Mouse (Mus musculus) megakaryocyte, embryonic 14.5 days (primary cell): ENCODE measurements around the gene 3110009E18Rik. TPM values are rescaled to one million over a fixed set of nuclear protein-coding genes. Genes with fewer than 3 reads are reported as not detected.

Experiments
- H3K27me3 ChIP-seq: replicated peaks from 2 replicates; pipeline ENCODE3; 2012; ENCODE audit warnings: inconsistent platforms
- H3K36me3 ChIP-seq: replicated peaks from 2 replicates; pipeline ENCODE3; 2012; ENCODE audit warnings: low read length, inconsistent platforms, mixed read lengths
- H3K4me1 ChIP-seq: 2 replicates; pipeline ENCODE4 v1.6.1; 2012; ENCODE audit warnings: inconsistent platforms
- H3K4me3 ChIP-seq: replicated peaks from 2 replicates; pipeline ENCODE3; 2012; ENCODE audit warnings: moderate library complexity, mild to moderate bottlenecking, inconsistent platforms
- H3K9me3 ChIP-seq: 2 replicates; pipeline ENCODE4 v1.6.1; 2012; ENCODE audit warnings: inconsistent platforms
- FLI1 ChIP-seq: IDR thresholded peaks from 2 replicates; pipeline ENCODE4 v1.6.1; 2012; ENCODE audit warnings: low read length, inconsistent platforms, mixed read lengths
- GATA1 ChIP-seq: IDR thresholded peaks from 3 replicates; pipeline ENCODE4 v1.6.1; 2012; ENCODE audit warnings: mixed read lengths, low read length, inconsistent platforms, borderline replicate concordance
- polyA plus RNA-seq: library from polyadenylated mRNA; stranded (reverse); fragments of >175 nt; gene quantifications from 2 replicates; pipeline ENCODE4 v1.2.3, GENCODE M21; 2012; ENCODE audit warnings: low replicate concordance; ENCODE audit not compliant: insufficient read depth

The 3110009E18Rik gene
- polyA plus RNA-seq, 1 experiment: 2.6 TPM

GRCm38 (mm10) chr1:120168016-120168415 lies 47.0 kb downstream of the 3110009E18Rik start:
- no peak for TF ChIP-seq FLI1
- TF ChIP-seq GATA1: no peak
- no peaks in the 10 kb centered on the region for H3K9me3 ChIP-seq
- peaks cover 8% of the 10 kb centered on the region for H3K36me3 ChIP-seq
- H3K4me1 ChIP-seq: no peaks in the 10 kb centered on the region
- no peaks in the 10 kb centered on the region for H3K27me3 ChIP-seq
- H3K4me3 ChIP-seq: no peak overlapping the region

- no peak overlapping the region for H3K4me3 ChIP-seq
Measured at GRCm38 (mm10) chr1:120168674-120169073, 47.7 kb downstream of the 3110009E18Rik start.

GRCm38 (mm10) chr1:120170307-120170706 lies 49.3 kb downstream of the 3110009E18Rik start:
- Histone ChIP-seq H3K27me3 (no peaks in the 10 kb centered on the region), H3K36me3 (peaks cover 3% of the 10 kb centered on the region), H3K9me3 (no peaks in the 10 kb centered on the region), H3K4me3 (no peak overlapping the region), H3K4me1 (no peaks in the 10 kb centered on the region)
- TF ChIP-seq FLI1 (no peak), GATA1 (no peak)

More at GRCm38 (mm10) chr1:120168674-120169073, 47.7 kb downstream of the 3110009E18Rik start:
- TF ChIP-seq FLI1: no peak
- no peak for TF ChIP-seq GATA1
- Histone ChIP-seq H3K9me3 (no peaks in the 10 kb centered on the region), H3K27me3 (no peaks in the 10 kb centered on the region), H3K4me1 (no peaks in the 10 kb centered on the region), H3K36me3 (peaks cover 8% of the 10 kb centered on the region)

- no peaks in the 10 kb centered on the region for H3K27me3 ChIP-seq
- no peaks in the 10 kb centered on the region for H3K4me1 ChIP-seq
- TF ChIP-seq GATA1: no peak
- no peak for TF ChIP-seq FLI1
- H3K9me3 ChIP-seq: no peaks in the 10 kb centered on the region
- H3K36me3 ChIP-seq: no peaks in the 10 kb centered on the region
- H3K4me3 ChIP-seq: no peak overlapping the region
Measured at GRCm38 (mm10) chr1:120171819-120172521, 51.0 kb downstream of the 3110009E18Rik start.

- H3K27me3 ChIP-seq: no peaks in the 10 kb centered on the region
- TF ChIP-seq FLI1 (no peak), GATA1 (no peak)
- H3K36me3 ChIP-seq: no peaks in the 10 kb centered on the region
- H3K4me1 ChIP-seq: no peaks in the 10 kb centered on the region
- no peak overlapping the region for H3K4me3 ChIP-seq
- H3K9me3 ChIP-seq: no peaks in the 10 kb centered on the region
Measured at GRCm38 (mm10) chr1:120174991-120175390, 54.0 kb downstream of the 3110009E18Rik start.

GRCm38 (mm10) chr1:120176313-120176712 lies 55.3 kb downstream of the 3110009E18Rik start:
- Histone ChIP-seq H3K36me3 (no peaks in the 10 kb centered on the region), H3K4me1 (no peaks in the 10 kb centered on the region), H3K9me3 (no peaks in the 10 kb centered on the region), H3K27me3 (no peaks in the 10 kb centered on the region), H3K4me3 (no peak overlapping the region)
- TF ChIP-seq GATA1 (no peak), FLI1 (no peak)

GRCm38 (mm10) chr1:120177141-120177540 lies 56.2 kb downstream of the 3110009E18Rik start:
- no peaks in the 10 kb centered on the region for H3K9me3 ChIP-seq
- no peaks in the 10 kb centered on the region for H3K36me3 ChIP-seq
- no peaks in the 10 kb centered on the region for H3K4me1 ChIP-seq
- no peak for TF ChIP-seq FLI1
- no peak for TF ChIP-seq GATA1
- no peak overlapping the region for H3K4me3 ChIP-seq
- H3K27me3 ChIP-seq: no peaks in the 10 kb centered on the region

- H3K4me3 ChIP-seq: no peak overlapping the region
- no peaks in the 10 kb centered on the region for H3K36me3 ChIP-seq
- H3K9me3 ChIP-seq: peaks cover 12% of the 10 kb centered on the region; the same call in 1 of the 2 replicates
- no peaks in the 10 kb centered on the region for H3K4me1 ChIP-seq
- no peak for TF ChIP-seq GATA1
- TF ChIP-seq FLI1: no peak
- no peaks in the 10 kb centered on the region for H3K27me3 ChIP-seq
Measured at GRCm38 (mm10) chr1:120186204-120186603, 65.2 kb downstream of the 3110009E18Rik start.

GRCm38 (mm10) chr1:120186655-120187054 lies 65.7 kb downstream of the 3110009E18Rik start:
- Histone ChIP-seq H3K9me3 (peaks cover 16% of the 10 kb centered on the region), H3K36me3 (no peaks in the 10 kb centered on the region), H3K27me3 (no peaks in the 10 kb centered on the region), H3K4me3 (no peak overlapping the region), H3K4me1 (no peaks in the 10 kb centered on the region)
- TF ChIP-seq GATA1: no peak
- TF ChIP-seq FLI1: no peak

- H3K36me3 ChIP-seq: no peaks in the 10 kb centered on the region
Measured at GRCm38 (mm10) chr1:120187059-120187458, 66.1 kb downstream of the 3110009E18Rik start.

GRCm38 (mm10) chr1:120189206-120189605 lies 68.2 kb downstream of the 3110009E18Rik start:
- no peak for TF ChIP-seq GATA1
- no peak for TF ChIP-seq FLI1
- no peaks in the 10 kb centered on the region for H3K4me1 ChIP-seq
- peaks cover 9% of the 10 kb centered on the region for H3K27me3 ChIP-seq
- H3K36me3 ChIP-seq: no peaks in the 10 kb centered on the region
- no peak overlapping the region for H3K4me3 ChIP-seq
- H3K9me3 ChIP-seq: peaks cover 17% of the 10 kb centered on the region

More at GRCm38 (mm10) chr1:120187059-120187458, 66.1 kb downstream of the 3110009E18Rik start:
- no peak overlapping the region for H3K4me3 ChIP-seq
- H3K9me3 ChIP-seq: peaks cover 17% of the 10 kb centered on the region
- no peaks in the 10 kb centered on the region for H3K4me1 ChIP-seq
- no peaks in the 10 kb centered on the region for H3K27me3 ChIP-seq
- TF ChIP-seq GATA1: no peak
- no peak for TF ChIP-seq FLI1
